Mouse (Mus musculus): Measurements from ENCODE around the gene Tmem223.

GRCm38 (mm10) chr19:8802130-8802821, 31.5 kb downstream of the Tmem223 start, which contains the start of gene Zbtb3:
- TF ChIP-seq CTCF (IDR thresholded peaks at IDR 0.05; ENCODE audit: extremely low read depth, insufficient read depth, low read length) = no peak
- peak; percentile 73 for TF ChIP-seq POLR2A (IDR thresholded peaks at IDR 0.05; ENCODE audit: extremely low read depth, insufficient read depth, low read length)

Measured in cortical plate, adult 2 months (tissue).